Mouse (Mus musculus) kidney, adult 2 months (tissue): ENCODE data around the gene Zfp282.

Experiments
- CTCF ChIP-seq: fragments of 200-500 bp; conservative IDR thresholded peaks from 2 replicates; pipeline ENCODE4 v1.5.1; 2011; ENCODE audit warnings: low read depth, mild to moderate bottlenecking, control low read depth, low read length, moderate library complexity, mixed read lengths; ENCODE audit not compliant: insufficient read depth, insufficient read length
- POLR2A ChIP-seq: fragments of 200-500 bp; IDR thresholded peaks from one replicate; pipeline ENCODE4 v1.6.1; 2011; ENCODE audit warnings: low read depth, low read length, control low read depth

DNA sequence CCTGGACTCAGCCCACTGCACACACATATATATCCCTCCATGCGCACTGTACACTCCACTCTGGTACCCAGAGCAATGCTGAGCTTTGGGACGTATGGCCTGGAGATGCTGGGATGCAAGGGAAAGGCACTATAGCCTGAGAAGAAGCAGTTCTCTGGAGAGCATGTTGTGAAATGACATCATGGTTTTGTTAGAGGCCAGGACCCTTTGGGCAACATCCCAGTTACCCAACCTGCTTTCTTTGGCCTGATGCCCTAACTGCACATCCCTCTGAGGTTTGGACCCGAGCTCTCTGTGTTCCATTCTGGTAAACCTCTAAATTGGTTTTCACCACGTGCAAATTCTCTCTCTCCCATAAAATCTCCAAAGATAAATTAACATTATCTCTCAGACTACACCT lies 26.6 kb downstream of the Zfp282 start:
- TF ChIP-seq CTCF, result no peak
- no peak for TF ChIP-seq POLR2A
